Mouse (Mus musculus): ENCODE measurements around the gene 4930564D02Rik.

- no peak for TF ChIP-seq POLR2A (IDR thresholded peaks at IDR 0.05; ENCODE audit: insufficient read depth, low read depth, low read length)
- TF ChIP-seq CTCF (IDR thresholded peaks at IDR 0.05): no peak
Measured at GRCm38 (mm10) chr3:105060992-105061391, 5.7 kb upstream of the 4930564D02Rik start.
